Mouse (Mus musculus): ENCODE results near the gene Olfr1098. TPM values are rescaled to one million over a fixed set of nuclear protein-coding genes. Genes with fewer than 3 reads are reported as not detected.

The Olfr1098 gene
- polyA plus RNA-seq (2012), result not detected in 2 replicates

GRCm38 (mm10) chr2:86924445-86924844, at the start of gene Olfr1098:
Olfr1098 (minus strand) TSS chr2:86924545.

GRCm38 (mm10) chr2:86960593-86960992, 36.2 kb upstream of the Olfr1098 start, which contains the start of gene Olfr1099:
Olfr1099 (minus strand) TSS chr2:86960693.

GRCm38 (mm10) chr2:86892116-86892515, 32.2 kb downstream of the Olfr1098 start, which contains the start of gene Olfr1097:
Olfr1097 (minus strand) TSS chr2:86892216.

GRCm38 (mm10) chr2:86874702-86875101, 49.6 kb downstream of the Olfr1098 start, which contains the start of gene Gm13723:
Gm13723 (minus strand) TSS chr2:86874802.

Other genes starting within 250 kb of the Olfr1098 start
- gene Olfr1086, start 244.5 kb downstream of the Olfr1098 start, polyA plus RNA-seq (2012), result not detected in 2 replicates
- not detected in 2 replicates for gene Olfr1087, start 226.2 kb downstream of the Olfr1098 start, polyA plus RNA-seq (2012)
- gene Olfr1089, start 190.8 kb downstream of the Olfr1098 start, polyA plus RNA-seq (2012), result not detected in 2 replicates
- gene Olfr1090, start 165.6 kb downstream of the Olfr1098 start, polyA plus RNA-seq (2012), result not detected in 2 replicates
- gene Olfr1093, start 142.1 kb downstream of the Olfr1098 start, polyA plus RNA-seq (2012), result not detected in 2 replicates
- not detected in 2 replicates for gene Olfr141, start 114.5 kb downstream of the Olfr1098 start, polyA plus RNA-seq (2012)
- not detected in 2 replicates for gene Olfr1094, start 99.9 kb downstream of the Olfr1098 start, polyA plus RNA-seq (2012)
- not detected in 2 replicates for gene Olfr1095, start 72.8 kb downstream of the Olfr1098 start, polyA plus RNA-seq (2012)
- gene Gm13723, start 49.7 kb downstream of the Olfr1098 start, polyA plus RNA-seq (2012), result not detected in 2 replicates
- gene Olfr1097, start 32.3 kb downstream of the Olfr1098 start, polyA plus RNA-seq (2012), result not detected in 2 replicates
- not detected in 2 replicates for gene Olfr1099, start 36.1 kb upstream of the Olfr1098 start, polyA plus RNA-seq (2012)
- not detected in 2 replicates for gene Olfr1100, start 55.4 kb upstream of the Olfr1098 start, polyA plus RNA-seq (2012)
- not detected in 2 replicates for gene Olfr1101, start 66.7 kb upstream of the Olfr1098 start, polyA plus RNA-seq (2012)
- not detected in 2 replicates for gene Olfr1102, start 73.9 kb upstream of the Olfr1098 start, polyA plus RNA-seq (2012)
- not detected in 2 replicates for gene Olfr1104, start 102.5 kb upstream of the Olfr1098 start, polyA plus RNA-seq (2012)
- gene Olfr1105, start 112.0 kb upstream of the Olfr1098 start, polyA plus RNA-seq (2012), result not detected in 2 replicates
- gene Olfr1106, start 127.7 kb upstream of the Olfr1098 start, polyA plus RNA-seq (2012), result not detected in 2 replicates
- gene Olfr1107, start 151.3 kb upstream of the Olfr1098 start, polyA plus RNA-seq (2012), result 0.01 TPM in 1 of 2 replicates, not detected in the other
- gene Olfr1109, start 171.5 kb upstream of the Olfr1098 start, polyA plus RNA-seq (2012), result not detected in 2 replicates
- gene Olfr259, start 190.0 kb upstream of the Olfr1098 start, polyA plus RNA-seq (2012), result not detected in 2 replicates
- gene Olfr1110, start 215.8 kb upstream of the Olfr1098 start, polyA plus RNA-seq (2012), result not detected in 2 replicates
- not detected in 2 replicates for gene Olfr1111, start 228.1 kb upstream of the Olfr1098 start, polyA plus RNA-seq (2012)

Measured in megakaryocyte-erythroid progenitor cell, adult 5 weeks (primary cell).